Mouse (Mus musculus) lung, adult 2 months (tissue): ENCODE data around the gene Defb15. TPM values are rescaled to one million over a fixed set of nuclear protein-coding genes. Genes with fewer than 3 reads are reported as not detected.

Source experiments
- DNase-seq: peaks from one replicate; pipeline ENCODE4 v3.0.0; 2022
- H3K4me1 ChIP-seq: fragments of 200-500 bp; 2 replicates; pipeline ENCODE4 v1.6.1; 2011; ENCODE audit warnings: low read length; ENCODE audit not compliant: control insufficient read depth, insufficient read depth
- H3K4me3 ChIP-seq: fragments of 200-500 bp; replicated peaks from 2 replicates; pipeline ENCODE3; 2011; ENCODE audit warnings: low read depth, mild to moderate bottlenecking, control low read depth, low read length; ENCODE audit errors: extremely low read depth
- CTCF ChIP-seq: fragments of 200-500 bp; IDR thresholded peaks from 2 replicates; pipeline ENCODE4 v1.5.1; 2011; ENCODE audit warnings: mild to moderate bottlenecking, low read length, control low read depth; ENCODE audit not compliant: insufficient read depth
- POLR2A ChIP-seq: fragments of 200-500 bp; IDR thresholded peaks from 2 replicates; pipeline ENCODE4 v1.6.1; 2011; ENCODE audit warnings: low read depth, mild to moderate bottlenecking, control low read depth, low read length, borderline replicate concordance; ENCODE audit errors: extremely low read depth
- WGBS: fragments of 180-500 bp; shearing (Covaris S2); methylation state at CpG from one replicate; pipeline ENCODE4 v1.1.7; 2018; 5-methylcytosine and 5-hydroxymethylcytosine counted together
- polyA plus RNA-seq: library from polyadenylated mRNA; depleted of rRNA; stranded (reverse); fragments of >200 nt; gene quantifications from 2 replicates; pipeline ENCODE4 v1.2.3, GENCODE M21; 2012; rRNA removed

Defb15 gene
- polyA plus RNA-seq, result not detected in 2 replicates

GRCm38 (mm10) chr8:21932610-21933009 lies at the start of gene Defb15:
Gene Defb15 (minus strand): TSS chr8:21932710.
- WGBS, result 91% methylated on average over 6 of the region's 6 CpGs
- DNase-seq, result no peak
- no peak within 1 kb of the TSS for H3K4me3 ChIP-seq
- no peaks in the 10 kb centered on the region for H3K4me1 ChIP-seq
- TF ChIP-seq CTCF (no peak), POLR2A (no peak)

- H3K4me1 ChIP-seq, result no peaks in the 10 kb centered on the region
- no peak overlapping the region for H3K4me3 ChIP-seq
- TF ChIP-seq CTCF, result no peak
- no peak for TF ChIP-seq POLR2A
- no peak for DNase-seq
- WGBS, result 64% methylated on average over 8 of the region's 8 CpGs
Observed at GRCm38 (mm10) chr8:21981664-21982337, 49.3 kb upstream of the Defb15 start.

DNA sequence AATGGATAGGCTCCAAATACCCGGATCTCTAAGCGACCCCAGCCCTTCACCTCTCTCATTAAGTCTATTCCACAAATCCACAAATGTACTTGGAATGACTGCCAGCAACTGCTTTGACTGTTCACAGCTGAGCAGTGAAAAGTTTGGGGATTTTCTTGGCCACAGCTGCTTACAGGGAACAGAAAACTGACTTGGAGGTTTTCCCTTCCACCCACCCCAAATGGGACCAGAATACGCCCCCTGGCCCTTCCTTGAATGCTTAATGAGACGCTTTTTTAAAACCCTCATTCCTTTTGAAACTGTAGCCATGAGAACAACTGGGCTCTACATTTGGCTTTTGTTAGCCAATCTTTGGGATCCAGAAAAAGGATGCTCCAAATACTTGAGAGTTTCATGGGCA lies 45.7 kb upstream of the Defb15 start:
- Histone ChIP-seq H3K4me3 (no peak overlapping the region), H3K4me1 (no peaks in the 10 kb centered on the region)
- 57% methylated on average over 4 of the region's 4 CpGs for WGBS
- TF ChIP-seq CTCF, result no peak
- TF ChIP-seq POLR2A, result no peak
- DNase-seq, result no peak

DNA sequence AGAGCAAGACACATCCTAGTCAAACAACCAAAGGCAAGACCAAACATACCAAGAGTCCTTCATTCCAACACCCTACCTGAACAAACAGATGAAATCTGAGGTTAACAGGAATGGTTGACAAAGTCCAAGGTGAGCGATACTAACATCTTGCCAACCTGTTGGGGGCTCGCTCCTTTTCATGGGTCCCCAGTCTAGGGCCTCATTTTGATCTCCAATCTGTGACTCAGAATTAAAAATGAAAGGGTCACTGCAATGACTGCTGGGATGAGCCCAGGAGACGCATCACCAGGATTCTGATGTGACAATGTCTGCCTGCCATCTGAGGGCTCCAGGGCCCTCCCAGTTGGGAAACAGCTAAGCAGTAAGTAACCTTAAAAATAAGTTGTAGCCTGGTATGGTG lies 37.0 kb upstream of the Defb15 start, which contains the start of gene Ccdc70:
Gene Ccdc70 (plus strand): TSS at position 301 of the 400 bp plus-strand sequence.
- no peaks in the 10 kb centered on the region for H3K4me1 ChIP-seq
- no peak within 1 kb of the TSS for H3K4me3 ChIP-seq
- no peak for DNase-seq
- TF ChIP-seq CTCF (no peak), POLR2A (no peak)
- WGBS, result 77% methylated on average over 3 of the region's 3 CpGs

DNA sequence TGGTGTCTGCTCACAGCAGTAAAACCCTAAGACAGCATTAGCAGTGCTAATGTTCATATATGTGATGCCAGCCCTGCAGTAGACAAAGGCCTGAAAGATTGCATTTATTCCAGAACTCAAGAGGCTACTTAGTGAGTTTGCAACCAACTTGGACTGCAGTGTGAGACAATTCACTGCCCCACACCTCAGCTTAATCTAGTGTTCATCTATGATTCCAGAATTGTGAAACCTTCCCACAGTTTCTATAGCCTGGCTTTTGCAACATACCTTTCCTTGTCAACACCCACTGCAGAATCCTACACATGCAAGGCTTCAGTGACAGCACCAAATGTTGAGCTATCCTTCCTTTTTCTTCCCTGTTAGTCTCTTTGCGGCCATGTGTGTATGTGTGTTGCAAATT lies 34.1 kb upstream of the Defb15 start:
- Histone ChIP-seq H3K4me3 (no peak overlapping the region), H3K4me1 (no peaks in the 10 kb centered on the region)
- WGBS, result 68% methylated on average over 1 of the region's 1 CpGs
- no peak for DNase-seq
- TF ChIP-seq POLR2A (no peak), CTCF (no peak)

DNA sequence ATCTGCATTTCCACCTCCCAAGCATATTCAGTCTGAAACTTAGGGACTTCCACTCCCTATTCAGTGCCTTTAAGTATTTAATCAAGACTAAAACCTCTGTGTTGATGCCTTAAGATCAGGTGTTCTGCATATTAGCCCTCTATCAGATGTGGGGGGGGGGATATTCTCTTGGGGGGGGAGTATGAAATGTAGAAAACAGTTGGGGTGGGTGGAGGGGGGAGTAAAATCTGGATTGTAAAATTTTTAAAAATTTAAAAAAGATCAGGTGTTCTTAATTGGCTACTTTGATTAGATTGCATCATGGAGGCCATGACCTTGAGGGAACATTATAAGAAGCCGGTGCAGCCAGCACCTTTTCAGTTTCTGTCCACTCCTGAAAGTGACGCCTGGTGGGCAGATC lies 25.9 kb upstream of the Defb15 start, which contains the start of gene Fam90a1a:
Gene Fam90a1a (plus strand): TSS at position 301 of the 400 bp plus-strand sequence.
- TF ChIP-seq CTCF, result no peak
- TF ChIP-seq POLR2A, result no peak
- 83% methylated on average over 2 of the region's 2 CpGs for WGBS
- H3K4me1 ChIP-seq, result no peaks in the 10 kb centered on the region
- DNase-seq, result no peak
- no peak within 1 kb of the TSS for H3K4me3 ChIP-seq

GRCm38 (mm10) chr8:21956336-21956735 lies 23.8 kb upstream of the Defb15 start:
- TF ChIP-seq POLR2A, result no peak
- TF ChIP-seq CTCF, result no peak
- WGBS, result 75% methylated on average over 3 of the region's 3 CpGs
- no peak overlapping the region for H3K4me3 ChIP-seq
- DNase-seq, result no peak
- H3K4me1 ChIP-seq, result no peaks in the 10 kb centered on the region

DNA sequence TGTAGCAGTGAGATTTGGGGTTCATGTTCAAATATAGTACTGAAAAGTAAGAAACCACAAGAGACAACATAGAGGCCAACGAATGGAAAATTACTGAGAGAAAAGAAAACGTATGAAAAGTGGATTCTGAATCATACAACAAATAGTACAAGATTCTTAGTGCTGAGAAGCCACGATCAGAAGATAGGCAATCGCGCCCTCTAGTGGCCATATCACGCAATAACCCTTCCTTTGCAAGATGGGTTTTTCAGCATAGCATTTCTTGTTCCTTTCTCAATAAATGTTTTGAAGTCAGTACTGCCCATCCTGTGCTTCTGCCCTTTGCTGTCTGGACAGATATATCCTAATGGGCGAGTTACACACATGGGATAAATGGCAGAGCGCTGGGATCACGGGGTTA lies 22.8 kb upstream of the Defb15 start:
- WGBS, result 6% methylated on average over 9 of the region's 9 CpGs

GRCm38 (mm10) chr8:21947311-21948017 lies 15.0 kb upstream of the Defb15 start:
- DNase-seq, result no peak
- 59% methylated on average over 9 of the region's 9 CpGs for whole genome bisulfite sequencing
- Histone ChIP-seq H3K4me1 (no peaks in the 10 kb centered on the region), H3K4me3 (no peak overlapping the region)
- TF ChIP-seq CTCF (no peak), POLR2A (no peak)

More for the DNA sequence above, 22.8 kb upstream of the Defb15 start:
- peak; percentile 6 for DNase-seq
- Histone ChIP-seq H3K4me3 (no peak overlapping the region), H3K4me1 (no peaks in the 10 kb centered on the region)
- peak; percentile 21; the same call in 1 of the 2 replicates for TF ChIP-seq CTCF
- TF ChIP-seq POLR2A, result no peak
